Mouse (Mus musculus) left cerebral cortex, adult 2 months (tissue): Measurements from ENCODE around the gene Prkd1. TPM values are rescaled to one million over a fixed set of nuclear protein-coding genes. Genes with fewer than 3 reads are reported as not detected.

Experiments
- DNase-seq, 2 experiments: peaks; one replicate each; pipeline ENCODE4 v3.0.0; 2021 to 2022; ENCODE audit warnings: low spot score in 2 of 2, mixed read lengths in 1 of 2; ENCODE audit errors: extremely low spot score in 1 of 2
- H3K27ac ChIP-seq: fragments of 200-600 bp; 2 replicates; pipeline ENCODE4 v1.8.1; 2022
- H3K4me3 ChIP-seq: fragments of 200-600 bp; 2 replicates; pipeline ENCODE4 v1.8.1; 2022
- CTCF ChIP-seq: fragments of 200-600 bp; IDR thresholded peaks from 2 replicates; pipeline ENCODE4 v1.8.1; 2022; ENCODE audit warnings: antibody characterized with exemption, mild to moderate bottlenecking, moderate library complexity
- intact Hi-C: fragments of 180-260 bp; cut with DNase I; formaldehyde crosslinking; loops from one replicate; pipeline ENCODE4 v1.15.1; 2025
- total RNA-seq, 2 experiments: library from RNA; stranded (reverse); gene quantifications; 2 replicates each; pipeline ENCODE4 v1.2.3; 2021

Prkd1 gene
- total RNA-seq, 2 experiments from 2014 or later, result 7.0 to 8.0 TPM

DNA sequence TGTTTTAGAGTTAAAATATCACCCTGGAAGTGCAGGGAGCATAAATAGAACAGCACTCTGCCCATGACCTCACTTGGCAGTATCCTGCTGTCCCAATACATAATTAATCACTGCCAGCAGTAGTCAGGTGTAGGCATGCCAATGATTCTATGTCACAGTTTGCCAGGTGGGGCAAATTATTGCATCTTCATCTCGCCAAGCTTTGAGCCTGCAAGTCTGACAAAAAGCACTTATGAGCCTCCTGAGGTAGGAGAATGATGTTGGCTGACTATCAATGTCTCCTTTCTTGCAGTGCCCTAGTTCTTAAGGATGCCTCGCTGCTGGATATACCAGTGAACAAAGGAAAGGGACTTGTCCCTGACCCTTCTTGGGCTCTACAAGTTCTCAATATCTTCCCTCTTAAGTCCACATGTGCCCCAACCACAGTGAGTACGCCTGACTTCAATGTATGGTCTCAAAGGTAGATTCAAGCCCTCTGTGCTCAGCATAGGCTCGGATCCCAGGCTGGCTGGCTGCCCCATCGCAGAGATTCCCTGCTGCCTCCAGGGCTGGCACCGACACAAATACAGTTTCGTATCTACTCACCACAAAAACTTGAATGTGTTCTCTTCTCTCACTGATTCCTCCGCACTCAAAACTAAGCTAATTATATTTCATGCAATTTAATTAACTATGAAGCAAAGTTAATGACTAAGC is 98.9 kb downstream of the Prkd1 start:
- intact Hi-C loops, result no loop called here
- TF ChIP-seq CTCF, result no peak
- peak overlapping the region; percentile 40 for H3K27ac ChIP-seq
- H3K4me3 ChIP-seq, result no peak overlapping the region
- peak; percentile 38 to 65 for DNase-seq

DNA sequence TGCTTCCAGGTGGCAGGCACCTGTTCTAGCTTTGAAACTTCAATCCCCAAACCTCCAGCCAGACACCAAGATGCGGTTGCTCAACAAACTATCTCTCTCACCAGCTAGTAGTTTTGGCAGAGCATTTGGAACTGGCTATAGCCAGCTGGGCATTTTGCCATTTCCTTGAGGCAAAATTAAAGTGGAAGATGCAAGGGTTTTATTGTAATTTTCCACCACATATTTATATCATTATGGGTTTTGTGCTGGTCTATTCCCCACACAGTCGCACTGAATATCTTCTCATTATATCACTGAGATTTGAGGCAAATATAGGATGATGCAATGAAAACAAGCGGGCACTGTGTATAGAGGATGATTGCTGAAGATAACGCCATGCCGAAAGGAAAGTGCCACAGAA is 102.5 kb downstream of the Prkd1 start:
- no peak overlapping the region for H3K4me3 ChIP-seq
- intact Hi-C loops, result no loop called here
- no peak for TF ChIP-seq CTCF
- 0 out of 2 replicates have a peak overlapping the region, but pooled peaks have one; percentile 55 for H3K27ac ChIP-seq
- DNase-seq, result no peak

DNA sequence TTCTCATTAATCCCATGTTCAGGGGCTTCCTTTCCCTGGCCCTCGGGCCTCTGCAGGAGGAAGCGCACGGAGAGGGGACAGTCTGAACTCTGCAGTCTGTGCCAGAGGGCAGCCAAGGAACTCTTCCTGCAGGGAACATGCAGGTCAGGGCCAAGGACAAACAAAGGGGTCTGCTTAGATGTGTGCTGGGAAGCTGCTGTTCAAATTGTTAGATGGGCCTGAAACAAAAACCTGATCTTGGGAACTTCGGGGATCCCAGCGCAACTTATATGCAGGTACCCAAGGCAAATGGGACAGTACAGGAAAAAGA is 103.3 kb downstream of the Prkd1 start:
- no peak for DNase-seq
- TF ChIP-seq CTCF, result no peak
- intact Hi-C loops, result no loop called here
- H3K4me3 ChIP-seq, result no peak overlapping the region
- peak overlapping the region; percentile 55 for H3K27ac ChIP-seq

DNA sequence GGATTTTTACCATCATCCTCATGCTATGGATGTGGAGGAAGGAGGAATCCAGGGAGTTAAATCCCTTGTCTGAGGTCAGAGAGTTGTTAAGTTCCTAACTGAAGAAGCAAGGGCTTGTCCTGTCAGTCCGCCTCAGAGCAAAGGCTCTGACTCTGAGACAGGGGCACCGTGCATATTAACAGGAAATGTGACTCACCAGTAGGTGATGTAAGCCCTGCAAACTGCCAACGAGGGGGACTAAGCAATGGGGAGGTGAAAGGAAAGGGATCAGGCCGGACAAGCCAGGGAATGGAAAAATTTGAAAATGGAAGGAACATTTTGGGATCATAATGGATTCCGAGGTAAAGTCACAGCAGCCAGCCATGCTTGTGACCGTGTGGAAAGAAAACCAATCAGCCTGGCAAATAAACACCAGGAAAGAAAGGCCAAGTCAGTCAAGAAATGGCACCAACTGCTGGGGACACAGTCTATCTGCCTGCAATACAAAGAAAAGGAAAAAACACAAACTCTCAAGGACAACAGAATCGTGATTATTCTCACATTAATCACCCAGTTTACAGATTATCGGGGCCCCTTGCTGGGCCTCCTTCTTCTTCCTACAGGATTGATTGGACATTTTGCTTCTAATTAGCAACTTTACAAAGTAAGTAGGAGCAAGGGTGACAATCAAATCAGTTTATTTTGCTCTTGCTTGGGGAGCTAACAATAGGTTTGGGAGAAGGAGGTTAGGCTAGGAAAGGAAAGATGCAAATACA is 103.9 kb downstream of the Prkd1 start:
- intact Hi-C loops, result no loop called here
- TF ChIP-seq CTCF, result no peak
- no peak for DNase-seq
- Histone ChIP-seq H3K27ac (peak overlapping the region; percentile 55), H3K4me3 (no peak overlapping the region)

DNA sequence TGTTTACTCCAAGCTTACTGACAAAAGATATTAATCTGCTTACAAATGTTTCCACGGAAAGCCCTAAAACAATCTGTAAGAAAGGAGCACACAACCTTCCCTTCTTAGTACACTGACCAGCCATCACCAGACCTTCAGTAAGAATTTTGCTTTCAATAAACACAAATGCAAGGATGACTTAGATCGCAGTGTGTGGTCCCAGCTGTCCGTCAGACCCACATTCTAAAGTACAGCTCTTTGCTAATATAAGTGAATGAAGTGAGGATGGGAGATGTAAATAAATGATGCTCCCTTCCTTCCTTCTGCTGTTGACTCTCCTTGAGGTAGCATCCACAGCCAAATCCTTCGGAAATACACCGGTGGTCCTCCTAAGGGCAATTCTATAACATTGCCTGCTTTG is 108.1 kb downstream of the Prkd1 start:
- intact Hi-C loops, result no loop called here
- no peak for TF ChIP-seq CTCF
- DNase-seq, result no peak
- no peak overlapping the region for H3K4me3 ChIP-seq
- no peak overlapping the region for H3K27ac ChIP-seq

DNA sequence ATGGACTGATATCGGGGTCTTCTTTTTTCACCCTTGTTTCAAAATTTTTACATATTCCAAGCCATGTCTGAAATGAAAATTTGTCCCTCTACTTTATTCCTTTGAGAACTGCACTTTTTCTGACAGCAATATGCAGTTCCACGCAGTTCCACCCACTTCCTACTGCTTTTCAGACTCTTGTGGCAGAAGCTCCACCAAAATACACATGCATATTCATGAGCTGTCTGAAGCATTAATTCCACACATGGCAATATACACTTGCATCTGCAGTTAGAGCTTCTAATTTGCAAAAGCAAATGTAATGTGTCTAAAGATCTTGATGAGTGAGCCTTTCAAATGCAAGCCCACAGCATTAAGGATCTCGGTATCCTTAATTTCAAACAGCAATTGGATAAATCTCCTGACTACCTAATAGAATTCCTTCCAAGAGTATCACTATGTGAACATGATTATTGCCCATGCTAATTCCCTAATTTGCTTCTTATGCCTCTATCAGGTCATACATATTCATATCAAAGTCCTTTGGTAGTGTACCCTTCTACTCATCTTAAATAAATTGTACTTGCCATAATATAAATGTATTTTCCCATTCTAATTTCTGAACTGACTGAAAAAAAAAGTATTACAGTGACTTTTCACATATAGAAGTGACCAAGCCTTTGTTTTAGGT is 110.5 kb downstream of the Prkd1 start:
- Histone ChIP-seq H3K4me3 (no peak overlapping the region), H3K27ac (peak overlapping the region; percentile 79)
- DNase-seq, result peak; percentile 18
- TF ChIP-seq CTCF, result no peak; the same call in none of the 2 replicates
- intact Hi-C loops, result loop anchor here (5.0 to 10.0 kb wide), 4 partner anchors 86 to 406 kb away; no protein-coding TSS in a partner anchor

DNA sequence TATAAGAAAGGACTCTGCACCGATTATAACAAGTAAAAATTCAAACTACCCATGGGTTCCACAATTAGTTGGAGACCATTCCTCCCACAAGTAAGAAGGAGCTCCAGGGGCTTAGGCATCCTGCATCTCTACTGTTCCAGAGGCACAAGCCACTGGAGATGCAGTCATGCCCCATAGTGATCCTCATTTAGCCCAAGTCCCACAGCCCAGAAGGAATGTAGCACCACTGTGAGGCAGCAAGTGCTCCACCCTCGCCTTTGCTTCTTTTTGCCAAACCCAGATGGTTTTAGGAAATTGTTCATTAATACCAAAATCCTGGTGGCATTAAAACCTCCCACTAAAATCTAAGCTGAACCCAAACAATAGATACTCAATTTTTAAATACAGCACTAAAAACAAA is 111.1 kb downstream of the Prkd1 start:
- TF ChIP-seq CTCF, result no peak
- H3K27ac ChIP-seq, result peak overlapping the region; percentile 79
- intact Hi-C loops, result loop anchor here (5.0 to 10.0 kb wide), 4 partner anchors 85 to 407 kb away; no protein-coding TSS in a partner anchor
- H3K4me3 ChIP-seq, result no peak overlapping the region
- DNase-seq, result peak in 1 of 2 experiments; percentile 13

DNA sequence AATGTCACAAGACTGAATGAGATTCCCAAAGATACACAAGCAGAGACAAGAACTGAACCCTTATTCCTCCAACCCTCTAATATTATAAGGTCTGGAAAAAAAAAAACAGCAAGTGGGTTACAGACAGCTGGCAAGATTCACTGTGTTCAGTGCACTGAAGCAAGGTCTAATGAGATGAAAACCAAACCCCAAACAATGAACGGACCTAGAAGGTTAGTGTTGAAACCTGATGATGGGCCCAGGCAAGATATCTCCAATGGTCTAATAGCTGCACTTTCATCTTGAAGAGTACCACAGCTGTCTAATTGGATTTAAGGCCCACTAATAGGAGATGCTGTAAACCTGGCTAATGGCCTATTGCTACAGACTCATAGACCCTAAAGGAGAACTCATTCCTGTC is 111.9 kb downstream of the Prkd1 start:
- peak overlapping the region; percentile 79 for H3K27ac ChIP-seq

DNA sequence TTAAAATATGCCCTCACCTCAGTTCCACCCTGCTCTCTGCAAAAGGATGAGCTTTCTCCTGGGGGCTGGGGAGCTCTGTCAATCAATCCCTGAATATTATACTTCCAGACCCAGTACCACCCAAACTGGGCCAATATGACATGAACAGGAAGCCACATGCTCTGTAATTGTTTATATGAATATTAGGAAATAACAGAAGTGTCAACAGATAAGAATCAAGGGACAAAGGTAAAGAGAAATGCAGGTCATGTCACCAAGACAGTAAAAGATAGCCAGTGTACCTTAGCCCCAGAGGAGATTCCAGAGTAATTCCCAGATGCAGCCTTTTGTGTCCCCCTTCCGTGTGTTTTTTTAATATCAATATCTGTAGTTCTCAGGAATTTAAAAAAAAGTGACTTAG is 120.3 kb downstream of the Prkd1 start:
- intact Hi-C loops, result no loop called here
- no peak for DNase-seq
- no peak overlapping the region for H3K4me3 ChIP-seq
- no peak overlapping the region for H3K27ac ChIP-seq
- TF ChIP-seq CTCF, result no peak

More for the DNA sequence above, 111.9 kb downstream of the Prkd1 start:
- TF ChIP-seq CTCF, result no peak
- no peak overlapping the region for H3K4me3 ChIP-seq
- DNase-seq, result no peak
- intact Hi-C loops, result loop anchor here (5.0 to 10.0 kb wide), 4 partner anchors 85 to 408 kb away; no protein-coding TSS in a partner anchor

DNA sequence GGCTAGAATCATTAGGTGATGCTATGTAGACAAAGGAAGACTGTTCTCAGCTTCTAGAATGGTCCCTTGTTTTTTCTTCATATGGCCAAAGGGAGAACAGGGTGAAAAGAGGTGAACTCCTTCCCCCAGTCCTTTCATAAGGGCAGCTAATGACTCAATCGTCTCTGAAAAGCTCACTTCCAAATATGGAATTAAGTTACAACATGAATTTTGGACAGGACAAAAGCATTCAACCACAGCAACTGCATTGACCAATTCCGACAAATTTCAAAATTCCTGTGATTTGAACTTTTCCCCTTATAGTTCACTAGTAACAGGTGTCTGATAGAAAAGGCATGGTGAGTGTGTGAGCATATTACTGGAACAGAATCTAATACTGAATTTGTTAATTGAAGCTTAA is 124.8 kb downstream of the Prkd1 start:
- intact Hi-C loops, result no loop called here
- no peak for TF ChIP-seq CTCF
- H3K27ac ChIP-seq, result no peak overlapping the region
- no peak for DNase-seq
- H3K4me3 ChIP-seq, result no peak overlapping the region

DNA sequence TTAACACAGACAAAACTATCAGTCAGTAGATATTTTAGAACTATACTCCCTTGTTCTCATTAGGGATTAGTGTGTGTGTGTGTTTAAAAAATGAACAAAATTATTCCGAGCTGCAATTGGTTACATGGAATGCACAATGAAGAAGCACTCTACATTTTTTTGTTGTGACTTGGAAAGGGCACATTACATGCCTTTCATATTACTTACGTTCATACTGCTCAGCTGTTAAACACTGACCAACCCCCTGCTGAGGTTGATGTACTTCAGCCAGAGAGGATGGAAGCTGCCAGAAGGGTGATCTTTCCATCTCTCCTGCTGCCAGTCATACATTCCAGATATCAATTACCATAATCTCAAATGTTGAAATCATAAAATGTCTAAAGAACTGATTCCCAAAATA is 134.4 kb downstream of the Prkd1 start:
- Histone ChIP-seq H3K4me3 (no peak overlapping the region), H3K27ac (no peak overlapping the region)
- DNase-seq, result no peak
- intact Hi-C loops, result no loop called here
- no peak for TF ChIP-seq CTCF
